Mouse (Mus musculus) hindbrain, postnatal 0 days (tissue): ENCODE measurements around the gene Popdc3. TPM values are rescaled to one million over a fixed set of nuclear protein-coding genes. Genes with fewer than 3 reads are reported as not detected.
"Not testable (repeated sequence)": the region's sequence is repeated elsewhere in the genome, so short reads cannot be mapped to it uniquely, and the experiment has no call there.

Experiments used
- ATAC-seq: fragments of 200-750 bp; cut with Nextera tagmentation; 2 replicates; pipeline ENCODE4 v1.8.0; 2017; ENCODE audit warnings: mild to moderate bottlenecking, moderate TSS enrichment, moderate library complexity
- DNase-seq: peaks from one replicate; pipeline ENCODE4 v3.0.0-alpha.2; 2015; ENCODE audit warnings: low spot score
- H3K27ac ChIP-seq: fragments of 300-500 bp; sonication (generic); 2 replicates; pipeline ENCODE4 v1.5.1; 2014; ENCODE audit warnings: mild to moderate bottlenecking
- H3K27me3 ChIP-seq: fragments of 300-500 bp; sonication (generic); 2 replicates; pipeline ENCODE4 v1.6.1; 2014; ENCODE audit warnings: low read length, mixed read lengths; ENCODE audit not compliant: insufficient read depth
- H3K36me3 ChIP-seq: fragments of 300-500 bp; sonication (generic); 2 replicates; pipeline ENCODE4 v1.6.1; 2014; ENCODE audit warnings: low read length, mixed read lengths; ENCODE audit not compliant: insufficient read depth
- H3K4me1 ChIP-seq: fragments of 300-500 bp; sonication (generic); 2 replicates; pipeline ENCODE4 v1.6.1; 2014; ENCODE audit warnings: antibody characterized with exemption, low read length, mixed read lengths; ENCODE audit not compliant: insufficient read depth
- H3K4me2 ChIP-seq: fragments of 300-500 bp; sonication (generic); 2 replicates; pipeline ENCODE4 v1.6.1; 2014; ENCODE audit warnings: low read depth, mild to moderate bottlenecking, low read length, moderate library complexity, mixed read lengths
- H3K4me3 ChIP-seq: fragments of 300-500 bp; sonication (generic); 2 replicates; pipeline ENCODE4 v1.5.1; 2014; ENCODE audit warnings: low read length
- H3K9ac ChIP-seq: fragments of 300-500 bp; sonication (generic); replicated peaks from 2 replicates; pipeline ENCODE4 v1.6.1; 2014; ENCODE audit warnings: mild to moderate bottlenecking, low read length, moderate library complexity, mixed read lengths
- H3K9me3 ChIP-seq: fragments of 300-500 bp; sonication (generic); 2 replicates; pipeline ENCODE4 v1.6.1; 2016; ENCODE audit warnings: low read length, mixed read lengths
- CTCF ChIP-seq: IDR thresholded peaks from 2 replicates; pipeline ENCODE4 v1.5.1; 2016; ENCODE audit warnings: antibody characterized with exemption, control low read depth, low read depth
- WGBS: fragments of 180-500 bp; shearing (Covaris S2); extraction: QIAGEN DNeasy Blood & Tissue Kit; methylation state at CpG from one replicate; pipeline ENCODE4 v1.1.7; 2014; 5-methylcytosine and 5-hydroxymethylcytosine counted together
- polyA plus RNA-seq: library from polyadenylated mRNA; unstranded; fragments of >200 nt; fragmentation: Nextera tagmentation; extraction: Ambion mirVana; gene quantifications from 2 replicates; pipeline ENCODE4 v1.2.1, GENCODE M21; 2015
- total RNA-seq: library from RNA; depleted of rRNA; stranded (reverse); fragments of >200 nt; gene quantifications from 2 replicates; pipeline ENCODE4 v1.2.3, GENCODE M21; 2014; rRNA removed

The Popdc3 gene
- total and polyA plus RNA-seq, 2 experiments from 2014 or later, result 2.0 to 2.7 TPM

DNA sequence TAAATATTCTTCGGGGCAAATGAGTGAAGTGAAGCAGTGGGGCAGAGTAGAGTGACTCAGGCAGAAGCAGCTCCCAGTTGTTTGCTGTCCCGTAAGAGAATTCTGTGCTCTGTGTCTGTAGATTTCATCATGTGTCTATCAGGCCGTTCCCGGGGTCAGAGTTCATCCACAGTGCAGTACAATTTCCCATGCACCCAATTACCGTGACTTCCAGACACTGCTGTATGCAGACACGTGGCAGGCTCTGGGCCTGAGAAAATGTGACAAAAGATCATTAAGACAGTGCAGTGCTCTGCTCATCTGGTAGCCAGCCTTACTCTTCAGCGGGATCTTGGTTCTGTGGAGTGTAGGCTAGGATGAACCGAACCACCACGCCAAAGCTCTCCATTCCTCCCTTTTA lies 167.3 kb downstream of the Popdc3 start:
- H3K9me3 ChIP-seq, result no peaks in the 10 kb centered on the region
- DNase-seq, result no peak
- no peak overlapping the region for H3K27ac ChIP-seq
- H3K36me3 ChIP-seq, result no peaks in the 10 kb centered on the region
- H3K4me3 ChIP-seq, result no peak overlapping the region
- no peaks in the 10 kb centered on the region for H3K27me3 ChIP-seq
- no peaks in the 10 kb centered on the region for H3K4me1 ChIP-seq
- TF ChIP-seq CTCF, result no peak
- no peak overlapping the region for H3K9ac ChIP-seq
- H3K4me2 ChIP-seq, result no peak overlapping the region
- WGBS, result 67% methylated on average over 9 of the region's 9 CpGs
- no peak for ATAC-seq

DNA sequence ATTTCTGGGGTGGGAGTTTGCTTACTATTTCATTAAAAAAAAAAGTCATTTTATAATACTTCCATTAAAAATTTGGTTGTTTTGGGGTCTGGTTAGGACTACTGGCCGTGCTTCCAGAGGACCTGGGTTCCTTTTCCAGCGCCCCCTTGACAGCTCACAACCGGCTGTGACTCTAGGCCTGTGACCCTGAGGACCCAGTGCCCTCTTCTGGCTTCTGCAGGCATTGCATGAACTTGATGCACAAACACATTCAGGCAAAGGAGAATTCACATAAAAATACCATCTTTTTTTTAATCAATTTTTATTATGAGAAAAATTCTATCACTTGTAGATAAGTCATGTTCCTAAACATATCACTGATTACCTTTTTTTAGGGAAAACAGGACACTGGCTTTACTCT lies 170.2 kb downstream of the Popdc3 start:
- not testable (repeated sequence) for H3K27me3 ChIP-seq, H3K36me3 ChIP-seq, H3K4me3 ChIP-seq, H3K27ac ChIP-seq, DNase-seq, H3K9me3 ChIP-seq, H3K9ac ChIP-seq, ATAC-seq, H3K4me2 ChIP-seq, H3K4me1 ChIP-seq
- 87% methylated on average over 3 of the region's 3 CpGs for WGBS
- peak; percentile 24 for TF ChIP-seq CTCF

DNA sequence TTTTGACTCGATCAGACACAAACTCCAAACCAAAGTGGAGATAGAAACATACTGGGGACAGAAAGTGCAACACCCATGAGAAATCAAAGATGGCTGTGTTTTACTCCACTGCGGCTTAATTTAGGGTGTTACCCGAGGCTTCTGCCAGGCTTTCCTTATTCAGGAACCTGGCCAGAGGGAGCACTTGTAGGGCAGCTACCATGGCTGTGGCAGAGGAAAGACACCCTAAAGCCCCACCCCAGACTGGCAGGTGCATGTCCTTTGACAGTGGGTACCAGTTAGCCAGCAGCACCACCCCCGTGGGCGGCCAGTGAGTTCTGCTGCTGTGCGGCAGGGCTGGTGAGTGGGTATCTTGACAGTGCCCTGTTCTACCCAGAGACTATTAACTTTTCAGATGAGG lies 178.2 kb downstream of the Popdc3 start:
- no peaks in the 10 kb centered on the region for H3K36me3 ChIP-seq
- H3K4me1 ChIP-seq, result no peaks in the 10 kb centered on the region
- ATAC-seq (no peak), DNase-seq (no peak)
- H3K27me3 ChIP-seq, result no peaks in the 10 kb centered on the region
- WGBS, result 95% methylated on average over 6 of the region's 6 CpGs
- no peak overlapping the region for H3K9ac ChIP-seq
- no peaks in the 10 kb centered on the region for H3K9me3 ChIP-seq
- no peak overlapping the region for H3K4me2 ChIP-seq
- no peak overlapping the region for H3K4me3 ChIP-seq
- H3K27ac ChIP-seq, result no peak overlapping the region
- no peak for TF ChIP-seq CTCF

DNA sequence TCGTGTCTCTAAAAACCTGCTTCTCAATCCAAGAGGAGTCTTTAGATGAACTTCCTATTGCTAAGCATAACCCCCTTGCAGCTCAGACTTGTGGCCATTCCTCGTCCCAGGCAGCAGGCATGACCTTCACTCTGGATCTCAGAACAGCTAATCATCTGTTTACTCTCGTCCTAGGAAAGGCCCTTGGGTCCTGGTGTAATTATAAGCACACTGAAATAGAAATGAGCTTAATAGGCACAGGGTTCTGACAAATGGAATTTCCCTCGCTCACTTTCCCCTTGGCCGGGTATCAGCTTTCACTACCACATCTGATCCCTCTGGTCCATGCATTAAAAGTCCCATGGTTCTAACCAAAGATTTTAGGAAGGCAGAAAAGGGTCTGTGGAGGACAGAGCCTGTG lies 185.5 kb downstream of the Popdc3 start:
- no peak overlapping the region for H3K9ac ChIP-seq
- no peak for ATAC-seq

DNA sequence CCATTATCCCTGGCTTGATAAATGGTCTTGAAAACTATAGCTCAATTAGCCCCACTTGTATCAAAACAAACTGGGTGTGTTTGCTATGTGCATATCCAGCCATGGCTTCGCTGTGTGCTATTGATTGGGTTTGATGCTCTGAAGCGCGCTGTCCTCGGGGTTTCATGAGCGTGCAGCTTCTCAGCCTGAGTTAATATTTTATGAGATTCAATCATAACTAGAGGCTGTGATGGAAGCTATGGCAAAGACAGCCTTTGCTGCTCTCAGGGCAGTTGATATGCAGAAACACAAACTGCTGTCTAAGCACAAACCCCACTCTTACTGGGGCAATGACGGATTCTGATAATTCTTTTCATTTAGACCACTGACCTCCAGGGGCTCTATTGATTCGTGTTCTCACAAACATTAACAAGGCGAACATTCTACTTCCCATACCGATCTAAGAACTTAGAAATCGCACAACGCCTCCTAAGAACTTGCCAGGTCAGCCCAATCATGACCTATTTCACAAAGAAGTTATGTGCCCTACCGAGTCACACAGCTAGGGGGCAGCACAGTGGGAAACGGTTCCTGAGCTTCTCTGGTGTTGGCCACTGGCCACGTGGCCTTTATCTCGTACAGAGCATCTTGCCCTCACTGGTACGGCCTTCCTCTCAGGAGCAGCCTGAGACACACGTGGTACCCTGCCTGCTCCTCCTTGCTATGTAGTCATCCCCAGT lies 189.2 kb downstream of the Popdc3 start:
- no peak overlapping the region for H3K4me3 ChIP-seq
- H3K27me3 ChIP-seq, result no peaks in the 10 kb centered on the region
- no peak overlapping the region for H3K4me2 ChIP-seq
- 85% methylated on average over 17 of the region's 17 CpGs for WGBS
- H3K9ac ChIP-seq, result no peak overlapping the region
- no peaks in the 10 kb centered on the region for H3K4me1 ChIP-seq
- ATAC-seq, result no peak
- no peak for DNase-seq
- TF ChIP-seq CTCF, result peak; percentile 56
- no peak overlapping the region for H3K27ac ChIP-seq
- no peaks in the 10 kb centered on the region for H3K9me3 ChIP-seq
- H3K36me3 ChIP-seq, result no peaks in the 10 kb centered on the region

More for the DNA sequence above, 185.5 kb downstream of the Popdc3 start:
- Histone ChIP-seq H3K4me2 (no peak overlapping the region), H3K9me3 (no peaks in the 10 kb centered on the region), H3K36me3 (no peaks in the 10 kb centered on the region), H3K4me3 (no peak overlapping the region), H3K27ac (no peak overlapping the region), H3K27me3 (no peaks in the 10 kb centered on the region), H3K4me1 (no peaks in the 10 kb centered on the region)
- DNase-seq, result no peak
- WGBS, result 58% methylated on average over 5 of the region's 5 CpGs
- TF ChIP-seq CTCF, result no peak

Other genes with a start within 250 kb of the Popdc3 start
- gene Prep, start 110.9 kb upstream of the Popdc3 start, total RNA-seq, result 22.0 and 23.5 TPM in 2 replicates
- 19.0 and 21.3 TPM in 2 replicates for gene Prep, start 110.9 kb upstream of the Popdc3 start, polyA plus RNA-seq
- gene Bves, start 157.7 kb downstream of the Popdc3 start, total RNA-seq, result 0.72 and 2.0 TPM in 2 replicates
- gene Bves, start 157.7 kb downstream of the Popdc3 start, polyA plus RNA-seq, result 1.1 TPM in 2 replicates